Mouse (Mus musculus) urinary bladder, postnatal 14 days (tissue): ENCODE data around the gene 4930453N24Rik.

Experiments used
- DNase-seq: peaks from one replicate; pipeline ENCODE4 v3.0.0; 2021; ENCODE audit warnings: low spot score

The 4930453N24Rik gene

DNA sequence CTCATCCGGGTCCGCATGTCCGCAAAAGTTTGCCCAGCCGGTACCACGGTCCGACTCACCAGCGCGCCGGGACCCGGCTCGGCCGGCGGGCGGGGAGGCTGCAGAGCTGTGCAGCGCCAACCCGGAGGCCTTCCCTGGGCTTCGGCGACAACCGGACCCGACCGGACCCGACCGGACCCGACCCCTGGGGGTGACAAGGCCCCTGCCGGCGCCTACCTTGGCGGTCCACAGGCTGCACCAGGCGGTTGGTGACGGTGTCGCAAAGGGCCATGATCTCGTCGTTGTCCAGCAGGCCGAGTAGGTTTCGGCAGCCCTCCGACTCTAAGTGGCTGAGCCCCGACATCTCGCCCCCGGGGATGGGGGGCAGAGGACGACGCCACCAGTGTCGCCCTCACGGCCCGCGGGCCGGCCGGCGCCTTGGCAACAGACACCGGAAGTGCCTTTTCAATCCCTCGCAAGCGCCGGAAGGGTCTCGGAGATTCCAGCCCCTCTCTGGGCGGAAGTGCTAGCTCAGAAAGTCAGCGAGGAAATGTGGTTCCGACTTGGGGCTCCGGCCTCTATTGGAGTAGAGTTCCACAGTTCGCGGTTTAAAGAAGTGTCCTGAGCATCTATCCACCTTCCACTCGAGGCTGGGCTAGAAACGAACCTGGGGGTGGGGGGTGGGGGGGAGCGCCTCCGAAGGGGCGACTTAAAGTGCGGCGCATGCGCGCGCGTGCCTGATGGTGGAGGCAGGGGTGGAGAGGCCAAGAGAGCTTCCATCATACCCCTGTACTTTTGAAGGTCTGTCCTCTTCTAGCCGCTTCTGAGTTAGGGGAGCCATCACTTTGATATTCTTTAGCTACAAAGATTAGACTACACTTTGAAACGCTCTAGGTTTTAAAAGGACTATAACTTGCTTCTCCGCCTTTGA is at the start of gene 4930453N24Rik:
TSS of gene 4930453N24Rik (minus strand) at position 641 of the 910 bp plus-strand sequence.
- peak; percentile 86 for DNase-seq

DNA sequence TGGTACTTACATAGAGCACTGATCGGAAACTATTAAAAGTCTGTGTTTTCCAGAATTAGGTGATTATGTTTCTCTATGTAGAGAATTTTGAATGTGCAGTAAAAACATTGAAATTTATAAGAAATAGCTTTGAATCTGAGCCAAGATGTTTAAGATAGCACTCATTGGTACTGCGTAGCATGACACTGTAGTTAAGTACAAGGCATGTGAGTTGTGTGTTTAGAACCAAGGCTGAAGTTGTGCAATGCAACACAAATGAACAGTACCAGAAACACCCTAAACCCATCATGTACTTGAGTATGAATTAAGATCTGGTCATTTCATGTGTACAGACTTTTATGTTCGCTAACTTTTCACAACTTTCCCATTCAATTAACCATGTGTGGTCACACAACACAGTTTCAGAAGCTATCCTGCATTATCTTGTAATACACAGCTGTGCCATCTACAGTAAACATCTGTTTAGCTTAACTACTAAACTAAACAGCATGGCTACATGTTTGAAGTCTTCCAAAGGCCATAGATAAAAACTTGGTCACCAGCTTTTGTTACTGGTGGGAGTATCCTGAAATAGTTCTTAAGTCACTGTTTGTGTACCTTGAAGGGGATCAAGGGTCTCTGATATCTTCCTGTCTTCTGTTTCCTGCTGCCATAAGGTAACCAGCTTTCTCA is 46.3 kb upstream of the 4930453N24Rik start:
- DNase-seq, result no peak

DNA sequence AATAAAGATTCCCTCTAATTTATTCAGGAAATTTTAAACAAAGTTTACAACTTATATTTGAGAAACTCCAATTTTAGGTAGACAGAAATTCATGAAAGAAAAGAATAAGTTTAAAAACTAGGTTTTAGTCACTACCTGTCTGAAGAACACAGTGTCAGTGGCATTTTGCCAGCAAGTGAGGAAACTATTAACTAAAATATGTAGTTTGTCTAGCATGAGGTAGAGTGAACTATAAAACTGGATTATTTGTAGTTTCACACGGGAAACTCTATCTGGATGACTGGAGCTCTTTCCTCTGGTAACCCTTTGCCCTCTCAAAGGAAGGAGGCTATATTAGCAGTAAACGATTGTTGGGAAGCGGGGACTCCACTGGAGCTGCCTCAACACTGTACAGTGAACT is 32.1 kb upstream of the 4930453N24Rik start:
- peak; percentile 17 for DNase-seq

DNA sequence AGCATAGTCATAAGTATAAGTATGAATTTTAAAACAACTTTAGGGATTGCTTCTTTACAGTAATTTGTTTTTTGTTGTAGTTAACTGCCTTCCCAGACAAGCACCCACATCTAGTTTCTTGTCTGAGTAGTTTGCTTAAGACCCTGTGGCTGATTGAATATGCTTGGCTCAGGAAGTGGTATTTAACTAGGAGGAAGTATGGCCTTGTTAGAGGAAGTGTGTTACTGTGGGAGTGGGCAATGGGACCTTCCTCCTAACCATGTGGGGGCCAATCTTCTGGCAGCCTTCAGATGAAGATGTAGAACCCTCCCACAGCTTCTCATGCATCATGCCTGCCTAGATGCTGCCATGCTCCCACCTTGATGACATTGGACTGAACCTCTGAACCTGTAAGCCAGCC is 30.7 kb upstream of the 4930453N24Rik start:
- no peak for DNase-seq

DNA sequence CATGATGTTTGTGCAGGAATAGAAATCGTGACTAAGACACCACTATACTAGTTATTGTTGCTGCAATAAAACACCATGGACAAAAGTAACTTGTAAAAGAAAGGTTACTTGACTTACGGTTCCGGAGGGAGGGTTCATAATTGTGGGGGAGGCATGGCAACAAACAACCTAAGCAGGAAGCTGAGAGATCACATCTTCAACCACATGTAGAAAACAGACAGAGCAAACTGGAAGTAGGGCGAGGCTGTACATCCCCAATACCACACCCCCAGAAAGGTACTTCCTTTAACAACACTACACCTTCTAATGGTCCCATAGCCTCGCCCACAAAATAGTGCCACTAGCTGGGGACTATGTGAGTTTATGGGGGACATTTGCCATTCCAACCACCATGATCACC is 29.4 kb upstream of the 4930453N24Rik start:
- no peak for DNase-seq

DNA sequence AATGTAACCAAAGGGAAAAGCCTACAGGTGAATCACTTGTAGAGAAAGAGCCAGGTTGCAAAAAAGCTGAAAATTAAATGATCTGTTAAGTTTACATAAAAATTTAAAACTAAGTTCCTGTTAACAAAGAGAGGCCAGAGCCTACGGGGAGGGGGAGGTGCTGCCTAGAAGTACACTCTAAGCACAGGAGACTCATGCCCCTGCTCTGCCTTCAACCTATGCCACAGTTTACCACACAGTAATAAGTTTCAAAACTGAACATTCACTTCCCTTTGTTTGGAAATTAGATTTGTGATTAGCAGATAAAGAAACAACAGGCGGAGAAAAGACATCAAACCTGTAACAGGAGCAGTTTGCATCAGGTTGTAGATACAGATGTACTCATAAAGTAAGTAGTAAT is 23.8 kb upstream of the 4930453N24Rik start:
- DNase-seq, result no peak

DNA sequence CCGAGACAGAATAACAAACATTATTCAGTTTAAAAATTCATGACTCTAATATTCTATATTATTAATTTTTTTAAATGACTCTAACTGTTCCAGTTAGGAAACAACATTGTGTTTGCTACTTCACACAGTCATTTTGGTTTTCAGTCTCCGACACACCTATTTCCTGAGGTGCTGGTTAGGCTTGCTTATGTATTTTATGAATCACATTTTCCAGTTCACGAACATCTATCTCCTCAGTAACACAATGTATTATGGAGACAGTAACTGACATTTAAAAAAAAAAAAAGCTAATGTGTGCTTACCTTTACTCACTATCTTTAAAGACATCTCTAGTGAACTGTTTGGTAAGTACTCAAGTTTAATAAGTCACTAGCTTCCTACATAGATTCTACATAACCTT is 18.7 kb upstream of the 4930453N24Rik start:
- no peak for DNase-seq

DNA sequence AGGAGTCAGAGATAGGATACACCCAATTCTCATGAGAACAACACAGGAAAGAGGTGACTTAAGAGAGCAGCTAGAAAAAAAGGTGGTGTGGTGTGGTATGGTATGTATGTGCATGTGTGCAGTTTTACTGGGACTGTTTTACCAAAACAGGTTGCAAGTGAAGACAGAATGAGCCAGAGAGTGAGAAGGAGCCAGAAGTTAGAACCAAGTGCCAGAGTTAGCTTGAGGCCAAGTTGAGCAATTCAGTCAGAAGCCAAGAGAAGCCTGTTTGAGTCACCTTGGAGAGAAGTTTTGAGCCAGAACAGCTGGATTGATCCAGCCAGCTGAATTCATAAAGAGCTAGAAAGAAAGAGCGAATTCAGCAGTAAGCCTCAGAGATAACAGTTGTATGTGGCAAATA is 4.6 kb upstream of the 4930453N24Rik start:
- no peak for DNase-seq

DNA sequence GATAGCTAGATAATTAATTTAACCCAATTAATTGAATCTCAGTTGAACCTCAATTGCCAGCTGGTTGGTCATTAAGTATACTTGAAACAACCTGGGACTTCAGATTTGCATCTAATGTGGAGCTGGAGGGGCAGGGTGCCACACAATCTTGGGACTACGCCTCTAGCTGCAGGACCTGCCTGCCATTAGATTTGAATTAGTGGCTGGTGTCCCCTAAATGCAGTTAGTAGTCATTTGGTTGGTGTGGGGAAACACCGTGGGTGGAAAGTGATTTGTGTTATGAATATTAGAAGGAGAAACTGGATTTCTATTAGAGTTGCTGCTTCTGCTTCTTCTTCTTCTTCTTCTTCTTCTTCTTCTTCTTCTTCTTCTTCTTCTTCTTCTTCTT is 464 bp upstream of the 4930453N24Rik start:
- DNase-seq, result no peak

DNA sequence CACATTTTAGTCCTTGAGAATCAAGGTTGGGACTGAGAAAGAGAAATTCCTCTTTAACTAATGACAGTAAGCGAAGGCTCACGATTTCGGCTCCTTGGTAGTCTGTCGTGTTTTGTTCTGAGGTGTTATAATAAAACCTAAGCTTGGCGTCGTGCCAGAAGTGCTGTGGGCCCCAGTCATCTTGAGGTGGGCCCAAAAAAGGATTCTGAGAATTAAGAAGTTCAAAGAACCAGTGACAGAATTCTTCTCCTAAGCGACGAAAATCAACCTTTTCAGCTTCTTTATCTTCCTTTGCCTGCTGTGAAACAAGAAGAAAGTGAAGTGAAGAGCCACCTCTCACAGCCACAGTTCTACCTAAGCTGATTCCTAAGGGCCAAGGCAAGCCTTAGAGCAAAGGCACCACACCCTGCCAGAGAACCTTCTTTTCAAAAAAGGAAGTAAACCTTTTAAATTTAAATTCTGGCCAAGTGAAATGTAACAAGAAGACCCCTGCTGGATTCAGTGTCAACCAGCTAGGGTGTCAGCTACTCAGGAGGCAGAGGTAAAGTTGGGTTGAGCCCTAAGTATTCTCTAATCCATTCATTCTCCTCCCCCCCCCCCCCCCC is 4.2 kb downstream of the 4930453N24Rik start:
- no peak for DNase-seq

DNA sequence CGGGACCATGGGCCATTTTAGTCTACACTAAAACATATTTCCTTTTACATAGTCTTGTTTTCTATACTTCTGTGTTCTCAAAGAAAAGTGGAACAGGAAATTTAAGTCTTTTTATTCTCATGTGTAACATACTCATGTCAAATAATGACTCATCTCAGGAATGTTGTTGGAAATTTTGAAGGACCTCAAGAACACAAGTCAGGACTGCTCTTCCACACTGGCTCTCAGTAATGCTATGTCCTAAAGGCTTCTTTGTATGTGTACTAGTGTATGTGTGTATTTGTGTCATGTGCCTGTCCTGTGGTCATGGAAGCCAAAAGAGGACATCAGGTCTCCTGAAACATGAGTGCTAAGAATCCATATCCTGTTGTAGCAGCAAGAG is 11.7 kb downstream of the 4930453N24Rik start:
- no peak for DNase-seq

DNA sequence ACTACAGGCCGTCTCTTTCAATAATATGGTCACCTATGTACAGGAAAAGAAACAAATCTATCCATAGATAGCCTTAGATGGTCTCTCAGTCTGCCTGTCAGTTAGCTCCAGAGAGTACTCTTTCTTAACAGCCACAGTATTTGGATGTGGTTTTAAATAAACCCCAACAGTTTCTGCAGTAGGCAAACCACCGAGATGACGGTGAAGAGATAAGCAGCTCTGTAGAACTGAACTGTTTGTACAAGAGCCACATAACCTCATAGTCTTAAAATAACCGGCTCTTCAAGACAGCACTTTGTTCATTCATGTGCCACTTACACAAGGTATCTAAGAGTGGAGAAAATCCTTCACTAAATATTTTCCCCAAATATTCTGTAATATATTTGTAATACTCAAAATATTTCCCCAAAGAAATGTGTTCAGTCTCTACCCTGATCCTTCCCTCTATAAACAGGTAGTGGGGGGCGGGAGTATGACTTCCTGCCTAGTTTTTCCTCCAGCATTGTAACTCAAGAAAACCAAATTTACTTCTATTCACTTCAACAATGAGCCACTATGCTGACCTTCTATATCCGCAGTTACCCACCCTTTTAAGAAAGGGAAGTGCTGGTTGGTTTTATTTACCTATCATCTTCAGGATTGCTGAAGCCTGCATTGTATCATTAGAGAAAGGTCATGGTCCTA is 12.3 kb downstream of the 4930453N24Rik start:
- peak; percentile 13 for DNase-seq

DNA sequence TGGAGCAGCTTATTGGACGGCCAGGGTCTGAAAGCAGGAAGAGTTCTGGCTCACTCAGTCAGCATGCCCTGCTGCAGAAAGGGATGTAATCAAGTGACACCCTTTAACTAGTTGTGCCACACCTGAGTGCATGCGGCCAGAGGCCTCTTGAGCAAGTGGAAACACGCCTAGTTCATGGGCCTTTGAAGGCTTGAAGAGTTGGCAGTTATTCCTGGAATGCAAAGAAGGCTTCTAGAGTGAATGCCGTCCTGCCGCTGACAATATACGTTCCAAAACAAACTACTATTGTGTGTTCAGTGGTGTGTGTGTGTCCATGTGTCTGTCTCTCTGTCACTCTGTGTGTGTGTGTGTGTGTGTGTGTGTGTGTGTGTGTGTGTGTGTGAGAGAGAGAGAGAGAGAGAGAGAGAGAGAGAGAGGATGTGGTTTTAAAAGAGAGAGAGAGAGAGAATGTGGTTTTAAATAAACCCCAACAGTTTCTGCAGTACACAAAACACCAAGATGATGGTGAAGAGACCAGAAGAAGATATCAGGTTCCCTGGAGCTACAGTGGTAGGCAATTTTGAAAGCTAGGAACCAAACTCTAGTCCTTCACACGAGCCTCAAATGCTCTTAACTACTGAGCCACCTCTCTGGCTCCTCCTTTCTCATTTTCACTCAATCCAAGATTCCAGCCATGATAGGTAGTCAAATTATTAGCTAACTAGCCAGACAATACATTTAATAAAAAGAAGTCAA is 13.1 kb downstream of the 4930453N24Rik start:
- peak; percentile 35 for DNase-seq

DNA sequence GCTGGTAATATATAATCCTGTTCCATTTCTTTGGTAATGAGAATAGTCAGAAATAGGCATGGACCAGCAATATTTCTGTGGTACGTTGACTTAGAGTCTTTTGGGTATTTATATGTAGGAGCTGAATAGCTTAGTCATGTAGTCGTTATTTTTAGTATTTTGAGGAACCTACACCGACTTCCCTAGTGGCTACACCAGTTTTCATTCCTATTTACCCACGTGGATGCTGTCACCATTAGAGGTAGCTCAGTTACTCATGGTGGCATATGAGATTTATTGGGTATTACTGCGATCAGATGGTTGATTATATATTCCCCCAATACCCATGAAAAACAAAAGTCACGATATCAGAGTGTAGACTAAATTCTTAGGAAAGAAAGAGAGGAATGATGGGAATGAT is 14.6 kb downstream of the 4930453N24Rik start:
- DNase-seq, result no peak

DNA sequence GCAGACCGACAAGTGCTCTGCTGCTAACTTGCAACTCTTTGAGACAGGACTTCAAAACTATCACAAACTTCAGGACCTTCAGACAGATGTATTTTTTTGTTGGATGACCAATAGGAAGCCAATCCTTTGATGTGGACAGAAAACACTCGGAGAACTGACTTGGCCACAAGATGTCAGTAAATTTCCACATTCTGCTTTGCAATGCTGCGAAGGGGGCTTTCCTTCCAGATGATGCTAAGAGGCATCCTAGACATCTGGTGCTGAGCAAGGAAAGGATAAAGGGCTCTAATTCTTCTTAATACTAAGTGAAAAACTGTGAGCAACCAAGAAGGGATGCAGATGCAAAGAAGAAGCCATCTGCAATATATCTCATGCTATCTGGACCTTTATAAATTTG is 16.2 kb downstream of the 4930453N24Rik start:
- peak; percentile 12 for DNase-seq

DNA sequence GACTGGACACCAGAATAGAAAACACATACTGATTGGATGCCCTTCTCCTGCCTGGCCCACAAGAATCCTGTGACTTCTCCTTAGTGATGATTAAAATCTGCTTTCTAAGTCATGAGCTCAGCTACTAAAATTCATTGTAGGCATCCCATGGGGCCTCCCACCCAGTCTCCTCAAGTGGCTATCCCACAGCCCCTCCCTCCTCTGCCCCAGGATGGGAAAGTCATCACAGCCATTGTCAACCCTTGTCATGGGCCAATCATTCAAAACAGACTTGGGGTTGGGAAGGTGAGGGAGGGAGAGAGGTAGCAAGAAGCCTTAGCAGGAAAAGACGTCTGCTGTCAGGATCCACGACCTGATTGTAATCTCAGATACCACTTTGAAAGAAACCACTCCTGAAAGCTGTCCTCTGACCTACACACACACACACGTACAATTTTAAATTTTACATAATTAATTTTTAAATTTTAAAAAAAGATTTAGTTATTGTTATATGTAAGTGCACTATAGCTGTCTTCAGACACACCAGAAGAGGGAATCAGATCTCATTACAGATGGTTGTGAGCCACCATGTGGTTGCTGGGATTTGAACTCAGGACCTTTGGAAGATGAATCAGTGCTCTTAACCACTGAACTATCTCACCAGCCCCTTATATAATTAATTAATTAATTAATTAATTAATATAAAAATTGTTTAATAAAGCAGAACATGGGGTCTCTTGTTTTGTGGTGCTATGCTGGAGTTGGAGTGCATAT is 16.8 kb downstream of the 4930453N24Rik start:
- no peak for DNase-seq

DNA sequence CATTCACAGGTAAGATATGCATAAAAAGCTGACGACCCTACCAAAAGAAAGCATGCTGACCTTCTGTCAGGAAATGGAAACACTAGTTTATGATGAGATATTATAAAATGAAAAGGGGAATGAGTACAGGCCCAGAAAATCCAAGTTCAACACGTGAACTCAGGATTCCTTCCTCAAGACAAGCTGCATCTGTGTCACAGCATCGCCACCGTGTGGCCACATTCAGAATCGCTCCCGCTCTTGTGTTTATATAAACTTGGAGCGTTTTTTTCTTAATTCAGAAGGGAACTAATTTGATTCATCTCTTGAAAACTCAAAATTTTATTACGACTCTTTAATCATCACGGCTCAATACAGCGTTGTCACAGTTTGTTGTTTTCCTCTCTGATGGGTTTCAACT is 22.7 kb downstream of the 4930453N24Rik start:
- DNase-seq, result peak; percentile 68

DNA sequence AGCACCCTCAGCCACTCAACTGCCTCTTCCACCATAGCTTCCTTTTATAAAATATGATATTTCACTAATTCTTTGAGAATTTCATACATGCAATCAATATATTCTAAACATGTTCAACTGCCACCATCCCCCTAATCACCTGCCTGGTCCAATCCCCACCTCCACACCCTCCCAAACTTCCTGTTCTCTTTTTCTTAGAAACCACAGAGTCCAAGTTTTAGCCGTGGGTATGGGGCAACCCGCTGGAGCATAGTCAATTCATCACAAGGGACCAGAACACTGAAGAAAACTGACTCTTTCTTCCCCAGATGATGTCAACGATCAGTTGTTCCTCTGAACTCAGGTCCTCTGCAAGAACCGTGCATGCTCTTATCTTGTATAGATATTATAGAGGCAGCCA is 25.9 kb downstream of the 4930453N24Rik start:
- DNase-seq, result no peak

DNA sequence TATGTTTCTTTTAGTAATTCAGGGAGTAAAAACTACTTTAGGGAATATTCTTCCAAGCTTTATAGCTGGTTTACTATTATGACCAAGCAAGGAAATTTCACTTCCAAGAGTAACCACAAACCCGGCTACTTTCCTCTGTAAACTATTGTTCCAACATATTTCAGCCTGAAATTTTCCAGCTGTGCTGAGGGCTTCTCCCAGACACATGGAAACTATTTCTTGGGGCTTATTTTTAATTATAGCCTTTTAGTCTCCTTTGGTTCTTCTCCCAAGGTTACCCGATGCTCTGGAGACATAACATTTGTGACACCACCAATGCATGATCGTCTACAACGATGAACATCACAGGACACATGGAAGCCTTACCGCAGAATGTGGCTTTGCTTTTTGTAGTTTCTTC is 33.7 kb downstream of the 4930453N24Rik start:
- no peak for DNase-seq

DNA sequence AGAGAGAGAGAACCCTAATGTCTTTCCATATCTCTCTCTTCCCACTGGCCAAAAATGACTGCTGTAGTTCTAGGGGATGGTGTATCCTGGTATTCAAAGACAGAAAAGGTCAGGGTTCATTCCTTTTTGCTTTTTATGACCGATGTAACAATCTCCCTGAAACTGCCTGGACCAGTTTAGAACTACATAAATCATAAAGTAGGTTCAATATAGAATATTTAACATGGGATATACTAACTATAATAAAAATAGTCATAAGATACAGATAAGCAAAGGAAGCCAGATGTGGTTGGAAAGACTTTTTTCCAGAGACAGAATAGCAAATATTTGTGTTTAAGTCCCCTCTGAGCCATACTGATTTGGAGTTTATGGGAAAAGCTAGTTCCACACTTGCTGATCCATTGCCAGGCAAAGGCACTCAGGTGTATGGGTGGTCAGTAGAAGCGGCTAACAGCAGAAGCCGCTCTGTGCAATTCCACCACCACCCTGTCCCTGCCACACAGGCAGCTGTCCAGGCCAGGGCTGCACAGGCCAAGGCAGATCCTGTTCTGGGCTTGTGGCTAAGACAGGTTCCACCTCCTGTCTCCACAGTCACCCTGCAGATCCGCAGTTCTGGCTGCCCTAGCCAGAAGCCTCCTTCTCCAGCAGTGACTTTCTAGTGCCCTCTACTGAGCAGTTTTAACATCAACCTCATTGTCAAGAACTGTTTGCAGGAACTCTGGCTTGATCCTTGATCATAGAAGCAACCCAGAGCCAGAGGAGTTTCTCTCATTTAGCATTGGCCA is 47.5 kb downstream of the 4930453N24Rik start:
- peak; percentile 66 for DNase-seq
